Mouse (Mus musculus): ENCODE measurements at regions not wholly inside any gene's neighbourhood (a gene's known extent, or its start where the extent isn't known, plus 50 kb on each side); places are given as distances from the start of the nearest gene placed in this dataset.
A peak's percentile ranks its signal among the peaks of the same experiment; 100 is the strongest.

GRCm38 (mm10) chr1:35478262-35478661 is 589.9 kb upstream of the Hs6st1 start:
- Histone ChIP-seq H3K9me3 (replicated peaks; ENCODE audit: insufficient read depth, low read length) (no peaks in the 10 kb centered on the region), H3K79me2 (ENCODE audit: control insufficient read depth, insufficient read depth, low read length, poor library complexity) (no peaks in the 10 kb centered on the region), H3K27ac (ENCODE audit: control insufficient read depth, low read depth, low read length) (no peak overlapping the region), H3K27me3 (ENCODE audit: control insufficient read depth in 1 of 2, insufficient read depth in 2 of 2, low read length in 2 of 2) (no peaks in the 10 kb centered on the region), H3K36me3 (ENCODE audit: control insufficient read depth in 1 of 2, insufficient read depth in 2 of 2, low read length in 2 of 2) (no peaks in the 10 kb centered on the region), H3K4me1 (ENCODE audit: control insufficient read depth in 1 of 2, insufficient read depth in 2 of 2, low read length in 2 of 2) (no peaks in the 10 kb centered on the region), H3K4me3 (ENCODE audit: control insufficient read depth in 1 of 2, insufficient read depth in 1 of 2, low read depth in 2 of 2, low read length in 2 of 2) (no peak overlapping the region), H3K9ac (ENCODE audit: control insufficient read depth, low read depth, low read length, poor library complexity, severe bottlenecking) (no peak overlapping the region)
- peak; percentile 8 for DNase-seq (ENCODE audit: low read depth, low spot score)
- TF ChIP-seq EP300 (IDR thresholded peaks at IDR 0.05; ENCODE audit: low read depth in 1 of 2, low read length in 2 of 2): no peak
- TF ChIP-seq CTCF (IDR thresholded peaks at IDR 0.05 in 2 of 3, conservative IDR thresholded peaks at IDR 0.05 in 1 of 3; ENCODE audit: control insufficient read depth in 1 of 3, insufficient read depth in 1 of 3, low read depth in 2 of 3, low read length in 3 of 3, poor library complexity in 1 of 3, severe bottlenecking in 1 of 3): peak; percentile 22 to 58 (median 30); a peak in 5 of 6 replicates
- TF ChIP-seq BHLHE40 (IDR thresholded peaks at IDR 0.05; ENCODE audit: borderline replicate concordance, low read depth, low read length): no peak
- peak; percentile 30 for TF ChIP-seq SMC3 (IDR thresholded peaks at IDR 0.05; ENCODE audit: low read depth, low read length)
- no peak for TF ChIP-seq NELFE (IDR thresholded peaks at IDR 0.05; ENCODE audit: low read depth, low read length)
- no peak for TF ChIP-seq JUND (IDR thresholded peaks at IDR 0.05; ENCODE audit: low read depth, low read length)
- TF ChIP-seq RAD21 (IDR thresholded peaks at IDR 0.05; ENCODE audit: low read depth, low read length): peak; percentile 23
- no peak for TF ChIP-seq USF1 (IDR thresholded peaks at IDR 0.05; ENCODE audit: low read depth, low read length)
- TF ChIP-seq TBP (IDR thresholded peaks at IDR 0.05; ENCODE audit: low read depth, low read length): no peak
- TF ChIP-seq GABPA (IDR thresholded peaks at IDR 0.05; ENCODE audit: low read depth, low read length): no peak
- TF ChIP-seq E2F4 (IDR thresholded peaks at IDR 0.05; ENCODE audit: borderline replicate concordance, low read depth, low read length): no peak

GRCm38 (mm10) chr1:35495963-35496362 is 572.2 kb upstream of the Hs6st1 start:
- DNase-seq (ENCODE audit: low read depth, low spot score): no peak
- Histone ChIP-seq H3K4me3 (ENCODE audit: control insufficient read depth in 1 of 2, insufficient read depth in 1 of 2, low read depth in 2 of 2, low read length in 2 of 2) (no peak overlapping the region), H3K36me3 (ENCODE audit: control insufficient read depth in 1 of 2, insufficient read depth in 2 of 2, low read length in 2 of 2) (no peaks in the 10 kb centered on the region), H3K9ac (ENCODE audit: control insufficient read depth, low read depth, low read length, poor library complexity, severe bottlenecking) (no peak overlapping the region), H3K79me2 (ENCODE audit: control insufficient read depth, insufficient read depth, low read length, poor library complexity) (no peaks in the 10 kb centered on the region), H3K4me1 (ENCODE audit: control insufficient read depth in 1 of 2, insufficient read depth in 2 of 2, low read length in 2 of 2) (no peaks in the 10 kb centered on the region), H3K9me3 (replicated peaks; ENCODE audit: insufficient read depth, low read length) (no peaks in the 10 kb centered on the region), H3K27me3 (ENCODE audit: control insufficient read depth in 1 of 2, insufficient read depth in 2 of 2, low read length in 2 of 2) (no peaks in the 10 kb centered on the region), H3K27ac (ENCODE audit: control insufficient read depth, low read depth, low read length) (no peak overlapping the region)
- no peak for TF ChIP-seq POLR2AphosphoS5 (IDR thresholded peaks at IDR 0.05; ENCODE audit: borderline replicate concordance, low read depth, low read length)
- no peak for TF ChIP-seq NELFE (IDR thresholded peaks at IDR 0.05; ENCODE audit: low read depth, low read length)
- no peak for TF ChIP-seq MAZ (IDR thresholded peaks at IDR 0.05; ENCODE audit: low read depth, low read length)
- no peak for TF ChIP-seq EP300 (IDR thresholded peaks at IDR 0.05; ENCODE audit: low read depth in 1 of 2, low read length in 2 of 2)
- TF ChIP-seq CTCF (IDR thresholded peaks at IDR 0.05 in 2 of 3, conservative IDR thresholded peaks at IDR 0.05 in 1 of 3; ENCODE audit: control insufficient read depth in 1 of 3, insufficient read depth in 1 of 3, low read depth in 2 of 3, low read length in 3 of 3, poor library complexity in 1 of 3, severe bottlenecking in 1 of 3): no peak
- TF ChIP-seq MYC (IDR thresholded peaks at IDR 0.05; ENCODE audit: low read depth, low read length): no peak
- TF ChIP-seq MYB (IDR thresholded peaks at IDR 0.05; ENCODE audit: low read depth, low read length): no peak
- no peak for TF ChIP-seq RCOR1 (IDR thresholded peaks at IDR 0.05; ENCODE audit: low read depth, low read length)
- TF ChIP-seq CHD2 (IDR thresholded peaks at IDR 0.05; ENCODE audit: low read length): no peak
- TF ChIP-seq KAT2A (conservative IDR thresholded peaks at IDR 0.05; ENCODE audit: low read depth, low read length): no peak
- TF ChIP-seq JUND (IDR thresholded peaks at IDR 0.05; ENCODE audit: low read depth, low read length): no peak
- TF ChIP-seq SIN3A (IDR thresholded peaks at IDR 0.05; ENCODE audit: low read length): no peak
- TF ChIP-seq MXI1 (IDR thresholded peaks at IDR 0.05; ENCODE audit: low read depth, low read length): no peak
- TF ChIP-seq TAL1 (IDR thresholded peaks at IDR 0.05; ENCODE audit: low read length): no peak
- TF ChIP-seq GATA1 (IDR thresholded peaks at IDR 0.05; ENCODE audit: low read depth, low read length): no peak
- TF ChIP-seq RAD21 (IDR thresholded peaks at IDR 0.05; ENCODE audit: low read depth, low read length): no peak
- no peak for TF ChIP-seq HCFC1 (IDR thresholded peaks at IDR 0.05; ENCODE audit: low read depth, low read length)
- TF ChIP-seq USF1 (IDR thresholded peaks at IDR 0.05; ENCODE audit: low read depth, low read length): no peak
